Comparison of ENCODE assay signal across 21 mouse cellular contexts in genomic region chr9:121659791-121660190, GRCm38 (mm10). TPM values are rescaled to one million over a fixed set of nuclear protein-coding genes. Genes with fewer than 3 reads are reported as not detected.
"Had no signal": no experiment of that assay in that cellular context is flagged by ENCODE, and none has a peak within 500 bp of the region (broad histone marks: within the 10 kb centered on the region; RNA-seq: fewer than 3 reads in every experiment).

No protein-coding gene starts in this region.

- H3K9me3 ChIP-seq: limb, embryonic 10.5 days; limb, embryonic 13.5 days; liver, embryonic 12.5 days; liver, embryonic 15.5 days had no signal

- H3K9ac ChIP-seq: limb, embryonic 13.5 days; liver, embryonic 12.5 days; liver, embryonic 15.5 days had no signal

- H3K27ac ChIP-seq: kidney, postnatal 0 days; layer of hippocampus, adult 2 months; limb, embryonic 10.5 days; limb, embryonic 13.5 days; liver, embryonic 12.5 days; liver, embryonic 15.5 days; macrophage had no signal

- H3K4me3 ChIP-seq: layer of hippocampus, adult 2 months; limb, embryonic 10.5 days; limb, embryonic 13.5 days; liver, embryonic 12.5 days; liver, embryonic 15.5 days had no signal

- H3K4me1 ChIP-seq: limb, embryonic 10.5 days; liver, embryonic 12.5 days; liver, embryonic 15.5 days had no signal

- H3K4me2 ChIP-seq: limb, embryonic 13.5 days; liver, embryonic 12.5 days; liver, embryonic 15.5 days had no signal

- H3K36me3 ChIP-seq: limb, embryonic 10.5 days; limb, embryonic 13.5 days; liver, embryonic 12.5 days; liver, embryonic 15.5 days had no signal

- ATAC-seq: liver, embryonic 12.5 days; lung, postnatal 0 days had no signal

- DNase-seq: kidney, adult 2 months; kidney, postnatal 25 days; layer of hippocampus, adult 9-11 months; liver; lung, adult 18-20 months; midbrain, embryonic 14.5 days; thymus, adult 18-20 months; thymus, postnatal 36 days had no signal

RNA-seq across cellular contexts. Expression of gene Vipr1, which starts 17.3 kb away (rescaled TPM):
- polyA plus RNA-seq: kidney, embryonic 14.5 days had no signal

RNA-seq across cellular contexts. Expression of gene Lyzl4, which starts 17.9 kb away (rescaled TPM):
- total RNA-seq: megakaryocyte, adult 5-6 weeks; midbrain, postnatal 0 days had no signal
- polyA plus RNA-seq: kidney, postnatal 0 days; limb, embryonic 10.5 days; liver, embryonic 15.5 days; lung, postnatal 0 days; midbrain, embryonic 14.5 days; midbrain, postnatal 0 days; neural tube, embryonic 11.5 days; neural tube, embryonic 14.5 days had no signal
